Mouse (Mus musculus) hindbrain, embryonic 14.5 days (tissue): Measurements from ENCODE around the gene Dnpep. TPM values are rescaled to one million over a fixed set of nuclear protein-coding genes. Genes with fewer than 3 reads are reported as not detected.

Source experiments
- ATAC-seq: fragments of 200-750 bp; cut with Nextera tagmentation; 2 replicates; pipeline ENCODE4 v1.8.0; 2017; ENCODE audit warnings: moderate number of reproducible peaks, mild to moderate bottlenecking, moderate TSS enrichment, moderate library complexity; ENCODE audit not compliant: low FRiP score
- DNase-seq: peaks from one replicate; pipeline ENCODE4 v3.0.0-alpha.2; 2015; ENCODE audit warnings: low spot score
- H3K27ac ChIP-seq: fragments of 300-500 bp; sonication (generic); 2 replicates; pipeline ENCODE4 v1.5.1; 2014; ENCODE audit warnings: mild to moderate bottlenecking, moderate library complexity
- H3K27me3 ChIP-seq: fragments of 300-500 bp; sonication (generic); 2 replicates; pipeline ENCODE4 v1.6.1; 2014; ENCODE audit warnings: mild to moderate bottlenecking, low read length, mixed read lengths; ENCODE audit not compliant: control insufficient read depth, insufficient read depth
- H3K36me3 ChIP-seq: fragments of 300-500 bp; sonication (generic); replicated peaks from 2 replicates; pipeline ENCODE4 v1.6.1; 2014; ENCODE audit not compliant: control insufficient read depth, insufficient read depth
- H3K4me1 ChIP-seq: fragments of 300-500 bp; sonication (generic); replicated peaks from 2 replicates; pipeline ENCODE4 v1.6.1; 2014; ENCODE audit warnings: antibody characterized with exemption, low read length, mixed read lengths; ENCODE audit not compliant: control insufficient read depth, insufficient read depth
- H3K4me2 ChIP-seq: fragments of 300-500 bp; sonication (generic); replicated peaks from 2 replicates; pipeline ENCODE4 v1.6.1; 2014; ENCODE audit warnings: mild to moderate bottlenecking, moderate library complexity
- H3K4me3 ChIP-seq: fragments of 300-500 bp; sonication (generic); replicated peaks from 2 replicates; pipeline ENCODE4 v1.5.1; 2014; ENCODE audit warnings: mild to moderate bottlenecking, low read length
- H3K9ac ChIP-seq: fragments of 300-500 bp; sonication (generic); 2 replicates; pipeline ENCODE4 v1.6.1; 2014
- H3K9me3 ChIP-seq: fragments of 300-500 bp; sonication (generic); 2 replicates; pipeline ENCODE4 v1.6.1; 2016; ENCODE audit warnings: low read length; ENCODE audit not compliant: control insufficient read depth
- WGBS: fragments of 180-500 bp; shearing (Covaris S2); extraction: QIAGEN DNeasy Blood & Tissue Kit; methylation state at CpG from one replicate; pipeline ENCODE4 v1.1.7; 2014; 5-methylcytosine and 5-hydroxymethylcytosine counted together
- polyA plus RNA-seq: library from polyadenylated mRNA; unstranded; fragments of >200 nt; fragmentation: Nextera tagmentation; extraction: Ambion mirVana; gene quantifications from 2 replicates; pipeline ENCODE4 v1.2.1, GENCODE M21; 2014

Gene Dnpep
- polyA plus RNA-seq: 132 and 141 TPM in 2 replicates

- Histone ChIP-seq H3K27ac (peak within 1 kb of the TSS; percentile 82), H3K4me2 (peak within 1 kb of the TSS; percentile 82), H3K9me3 (no peaks in the 10 kb centered on the region), H3K36me3 (peaks cover 32% of the 10 kb centered on the region), H3K9ac (peak within 1 kb of the TSS; percentile 71), H3K27me3 (no peaks in the 10 kb centered on the region), H3K4me3 (peak within 1 kb of the TSS; percentile 58), H3K4me1 (peaks cover 15% of the 10 kb centered on the region)
- under 1% methylated on average over 85 of the region's 92 CpGs for WGBS
- DNase-seq (peak; percentile 99), ATAC-seq (peak; percentile 99)
These were observed at the start of gene Dnpep for GRCm38 (mm10) chr1:75317241-75318201. TSS of gene Dnpep (minus strand) at chr1:75317990.

GRCm38 (mm10) chr1:75365510-75366137 is 47.8 kb upstream of the Dnpep start:
- no peak overlapping the region for H3K9ac ChIP-seq
- no peaks in the 10 kb centered on the region for H3K9me3 ChIP-seq
- DNase-seq: no peak
- H3K36me3 ChIP-seq: no peaks in the 10 kb centered on the region
- WGBS: 63% methylated on average over 14 of the region's 14 CpGs
- H3K4me3 ChIP-seq: no peak overlapping the region
- H3K4me1 ChIP-seq: peaks cover 8% of the 10 kb centered on the region; the same call in 1 of the 2 replicates
- H3K27ac ChIP-seq: no peak overlapping the region
- H3K27me3 ChIP-seq: peaks cover 36% of the 10 kb centered on the region
- no peak overlapping the region for H3K4me2 ChIP-seq
- no peak for ATAC-seq

GRCm38 (mm10) chr1:75363868-75364267 is 46.1 kb upstream of the Dnpep start:
- WGBS: 91% methylated on average over 3 of the region's 3 CpGs
- Histone ChIP-seq H3K4me3 (no peak overlapping the region), H3K27ac (no peak overlapping the region), H3K9ac (no peak overlapping the region), H3K27me3 (peaks cover 45% of the 10 kb centered on the region), H3K36me3 (no peaks in the 10 kb centered on the region), H3K4me1 (peaks cover 14% of the 10 kb centered on the region), H3K9me3 (no peaks in the 10 kb centered on the region), H3K4me2 (no peak overlapping the region)
- no peak for ATAC-seq
- no peak for DNase-seq

- H3K27ac ChIP-seq: no peak overlapping the region
- H3K4me3 ChIP-seq: no peak overlapping the region
- H3K9ac ChIP-seq: no peak overlapping the region
- peaks cover 53% of the 10 kb centered on the region for H3K27me3 ChIP-seq
- no peak overlapping the region for H3K4me2 ChIP-seq
- H3K4me1 ChIP-seq: peaks cover 14% of the 10 kb centered on the region
- H3K9me3 ChIP-seq: no peaks in the 10 kb centered on the region
- no peaks in the 10 kb centered on the region for H3K36me3 ChIP-seq
- no peak for ATAC-seq
- no peak for DNase-seq
- 43% methylated on average over 4 of the region's 4 CpGs for WGBS
These were observed 44.0 kb upstream of the Dnpep start for GRCm38 (mm10) chr1:75361750-75362149.

- no peak for DNase-seq
- peaks cover 53% of the 10 kb centered on the region for H3K27me3 ChIP-seq
- no peak overlapping the region for H3K9ac ChIP-seq
- H3K36me3 ChIP-seq: no peaks in the 10 kb centered on the region
- ATAC-seq: no peak
- H3K9me3 ChIP-seq: no peaks in the 10 kb centered on the region
- no peak overlapping the region for H3K27ac ChIP-seq
- H3K4me1 ChIP-seq: peaks cover 14% of the 10 kb centered on the region
- H3K4me2 ChIP-seq: no peak overlapping the region
- 48% methylated on average over 4 of the region's 4 CpGs for WGBS
- H3K4me3 ChIP-seq: no peak overlapping the region
These were observed 43.3 kb upstream of the Dnpep start for GRCm38 (mm10) chr1:75361123-75361522.

GRCm38 (mm10) chr1:75360112-75361031 is 42.6 kb upstream of the Dnpep start, which contains the start of gene Des:
TSS of gene Des (plus strand) at chr1:75360329.
- WGBS: 2% methylated on average over 74 of the region's 80 CpGs
- Histone ChIP-seq H3K9ac (no peak within 1 kb of the TSS), H3K4me3 (peak within 1 kb of the TSS; percentile 22), H3K9me3 (no peaks in the 10 kb centered on the region), H3K4me2 (peak within 1 kb of the TSS; percentile 51), H3K36me3 (no peaks in the 10 kb centered on the region), H3K27me3 (peaks cover 53% of the 10 kb centered on the region), H3K27ac (no peak within 1 kb of the TSS), H3K4me1 (peaks cover 9% of the 10 kb centered on the region)
- no peak; the same call in 1 of the 2 replicates for ATAC-seq
- DNase-seq: no peak

GRCm38 (mm10) chr1:75359346-75359745 is 41.6 kb upstream of the Dnpep start:
- DNase-seq (no peak), ATAC-seq (no peak)
- no peak overlapping the region for H3K9ac ChIP-seq
- WGBS: 75% methylated on average over 13 of the region's 13 CpGs
- peaks cover 8% of the 10 kb centered on the region for H3K4me1 ChIP-seq
- no peak overlapping the region for H3K4me3 ChIP-seq
- H3K36me3 ChIP-seq: no peaks in the 10 kb centered on the region
- H3K27me3 ChIP-seq: peaks cover 53% of the 10 kb centered on the region
- no peak overlapping the region for H3K4me2 ChIP-seq
- no peaks in the 10 kb centered on the region for H3K9me3 ChIP-seq
- no peak overlapping the region for H3K27ac ChIP-seq

GRCm38 (mm10) chr1:75358009-75358408 is 40.2 kb upstream of the Dnpep start:
- H3K4me1 ChIP-seq: peaks cover 8% of the 10 kb centered on the region
- no peak overlapping the region for H3K27ac ChIP-seq
- H3K36me3 ChIP-seq: no peaks in the 10 kb centered on the region
- no peak for DNase-seq
- peaks cover 48% of the 10 kb centered on the region for H3K27me3 ChIP-seq
- H3K4me3 ChIP-seq: no peak overlapping the region
- no peak overlapping the region for H3K4me2 ChIP-seq
- no peak for ATAC-seq
- no peaks in the 10 kb centered on the region for H3K9me3 ChIP-seq
- 95% methylated on average over 4 of the region's 4 CpGs for WGBS
- H3K9ac ChIP-seq: no peak overlapping the region
